Mouse (Mus musculus): ENCODE data around the gene Atrnl1. TPM values are rescaled to one million over a fixed set of nuclear protein-coding genes. Genes with fewer than 3 reads are reported as not detected.
A peak's percentile ranks its signal among the peaks of the same experiment; 100 is the strongest.

Atrnl1 gene
- polyA plus RNA-seq, 1 experiment from 2014 or later = 8.2 TPM

DNA sequence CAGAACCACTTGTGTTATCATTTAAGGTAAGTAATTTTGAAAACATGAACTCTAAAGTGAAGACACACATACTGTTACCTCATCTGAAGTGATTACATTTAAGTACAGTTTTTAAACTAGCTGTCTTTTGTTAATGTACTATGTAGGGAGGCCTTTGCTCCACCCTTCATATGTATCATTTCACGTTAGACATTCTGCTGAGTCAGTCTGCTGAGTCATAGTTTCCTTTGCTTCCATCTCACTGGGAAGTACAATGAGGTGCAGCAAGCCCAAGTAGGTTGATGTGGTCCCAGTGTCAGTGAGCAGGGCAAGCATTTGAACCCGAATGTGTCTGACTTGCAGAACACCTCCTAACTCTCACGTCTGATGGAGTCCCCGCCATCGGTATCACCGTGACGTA lies 271.1 kb downstream of the Atrnl1 start:
- no peaks in the 10 kb centered on the region for H3K9me3 ChIP-seq
- no peak overlapping the region for H3K4me2 ChIP-seq
- H3K27me3 ChIP-seq = no peaks in the 10 kb centered on the region
- no peak overlapping the region for H3K4me3 ChIP-seq (replicated peaks)
- no peaks in the 10 kb centered on the region for H3K36me3 ChIP-seq
- ATAC-seq (ENCODE audit: insufficient number of reproducible peaks, insufficient read depth, low FRiP score, low TSS enrichment, low read depth) = no peak
- no peaks in the 10 kb centered on the region for H3K4me1 ChIP-seq (replicated peaks)
- H3K27ac ChIP-seq = no peak overlapping the region
- H3K9ac ChIP-seq (replicated peaks) = no peak overlapping the region
- 93% methylated on average over 7 of the region's 7 CpGs for WGBS

DNA sequence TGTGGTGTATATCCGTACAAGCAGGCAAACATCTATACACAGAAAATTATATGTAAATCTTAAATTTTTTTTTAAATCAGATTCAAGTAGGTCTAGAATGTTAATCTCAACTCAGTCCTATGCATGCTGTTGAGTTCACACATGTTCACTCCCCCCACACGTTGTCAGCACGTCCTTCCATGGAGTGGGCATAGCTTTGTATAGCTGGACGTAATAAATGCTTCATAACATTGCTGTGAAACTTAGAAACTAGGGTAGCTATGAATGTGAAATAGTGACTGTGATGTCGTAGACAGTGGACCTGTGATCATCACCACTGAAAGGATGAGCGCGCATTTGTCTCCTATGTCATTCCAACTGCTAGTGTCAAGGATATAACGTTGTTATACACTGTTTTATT lies 278.0 kb downstream of the Atrnl1 start:
- H3K4me3 ChIP-seq (replicated peaks) = no peak overlapping the region
- H3K27ac ChIP-seq = no peak overlapping the region
- ATAC-seq (ENCODE audit: insufficient number of reproducible peaks, insufficient read depth, low FRiP score, low TSS enrichment, low read depth) = no peak
- no peaks in the 10 kb centered on the region for H3K27me3 ChIP-seq
- H3K4me2 ChIP-seq = no peak overlapping the region
- no peak overlapping the region for H3K9ac ChIP-seq (replicated peaks)
- WGBS = 90% methylated on average over 8 of the region's 8 CpGs
- H3K36me3 ChIP-seq = no peaks in the 10 kb centered on the region
- no peaks in the 10 kb centered on the region; the same call in 1 of the 2 replicates for H3K4me1 ChIP-seq (replicated peaks)
- no peaks in the 10 kb centered on the region for H3K9me3 ChIP-seq

GRCm38 (mm10) chr19:57889741-57890140 lies 278.9 kb downstream of the Atrnl1 start:
- Histone ChIP-seq H3K9me3 (no peaks in the 10 kb centered on the region), H3K4me3 (replicated peaks) (no peak overlapping the region), H3K36me3 (no peaks in the 10 kb centered on the region), H3K4me2 (no peak overlapping the region), H3K9ac (replicated peaks) (no peak overlapping the region), H3K4me1 (replicated peaks) (no peaks in the 10 kb centered on the region; the same call in 1 of the 2 replicates), H3K27ac (no peak overlapping the region), H3K27me3 (no peaks in the 10 kb centered on the region)
- WGBS = 67% methylated on average over 3 of the region's 3 CpGs
- no peak for ATAC-seq (ENCODE audit: insufficient number of reproducible peaks, insufficient read depth, low FRiP score, low TSS enrichment, low read depth)

DNA sequence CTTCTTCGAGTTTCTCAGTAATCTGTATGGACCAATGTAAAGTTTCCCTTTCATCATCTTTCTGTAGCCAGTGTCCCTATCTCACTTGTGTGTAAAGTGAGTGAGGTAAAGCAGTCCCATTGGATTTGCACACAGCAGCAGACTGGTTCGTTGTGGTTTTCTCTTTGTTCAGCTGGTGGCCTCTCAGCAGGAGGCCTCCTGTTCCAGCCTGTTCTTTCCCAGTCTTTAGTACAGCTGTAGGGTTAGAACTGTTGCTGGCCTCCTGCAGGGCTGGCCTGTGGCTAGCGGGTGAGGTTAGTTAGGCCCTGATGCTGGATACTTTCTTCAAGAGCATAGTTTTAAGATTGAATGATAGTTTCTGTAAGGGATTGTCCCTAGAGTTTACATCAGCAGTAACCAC lies 280.1 kb downstream of the Atrnl1 start:
- Histone ChIP-seq H3K9me3 (no peaks in the 10 kb centered on the region), H3K4me1 (replicated peaks) (no peaks in the 10 kb centered on the region; the same call in 1 of the 2 replicates), H3K4me3 (replicated peaks) (no peak overlapping the region), H3K36me3 (no peaks in the 10 kb centered on the region), H3K27ac (peak overlapping the region; percentile 25; the same call in 1 of the 2 replicates), H3K4me2 (no peak overlapping the region), H3K27me3 (no peaks in the 10 kb centered on the region), H3K9ac (replicated peaks) (no peak overlapping the region)
- no peak for ATAC-seq (ENCODE audit: insufficient number of reproducible peaks, insufficient read depth, low FRiP score, low TSS enrichment, low read depth)
- WGBS = 48% methylated on average over 3 of the region's 3 CpGs

- ATAC-seq (ENCODE audit: insufficient number of reproducible peaks, insufficient read depth, low FRiP score, low TSS enrichment, low read depth) = no peak
- 27% methylated on average over 1 of the region's 1 CpGs for WGBS
- no peak overlapping the region for H3K4me3 ChIP-seq (replicated peaks)
- H3K27me3 ChIP-seq = no peaks in the 10 kb centered on the region
- H3K4me1 ChIP-seq (replicated peaks) = no peaks in the 10 kb centered on the region; the same call in 1 of the 2 replicates
- H3K9me3 ChIP-seq = no peaks in the 10 kb centered on the region
- H3K4me2 ChIP-seq = no peak overlapping the region
- no peaks in the 10 kb centered on the region for H3K36me3 ChIP-seq
- H3K9ac ChIP-seq (replicated peaks) = no peak overlapping the region
- no peak overlapping the region for H3K27ac ChIP-seq
Observed at GRCm38 (mm10) chr19:57894191-57894590, 283.4 kb downstream of the Atrnl1 start.

- Histone ChIP-seq H3K9ac (replicated peaks) (no peak overlapping the region), H3K4me3 (replicated peaks) (no peak overlapping the region), H3K9me3 (no peaks in the 10 kb centered on the region), H3K4me2 (no peak overlapping the region), H3K4me1 (replicated peaks) (no peaks in the 10 kb centered on the region), H3K27ac (no peak overlapping the region), H3K27me3 (no peaks in the 10 kb centered on the region), H3K36me3 (no peaks in the 10 kb centered on the region)
- 82% methylated on average over 1 of the region's 1 CpGs for WGBS
- no peak for ATAC-seq (ENCODE audit: insufficient number of reproducible peaks, insufficient read depth, low FRiP score, low TSS enrichment, low read depth)
Observed at GRCm38 (mm10) chr19:57900037-57900436, 289.2 kb downstream of the Atrnl1 start.

DNA sequence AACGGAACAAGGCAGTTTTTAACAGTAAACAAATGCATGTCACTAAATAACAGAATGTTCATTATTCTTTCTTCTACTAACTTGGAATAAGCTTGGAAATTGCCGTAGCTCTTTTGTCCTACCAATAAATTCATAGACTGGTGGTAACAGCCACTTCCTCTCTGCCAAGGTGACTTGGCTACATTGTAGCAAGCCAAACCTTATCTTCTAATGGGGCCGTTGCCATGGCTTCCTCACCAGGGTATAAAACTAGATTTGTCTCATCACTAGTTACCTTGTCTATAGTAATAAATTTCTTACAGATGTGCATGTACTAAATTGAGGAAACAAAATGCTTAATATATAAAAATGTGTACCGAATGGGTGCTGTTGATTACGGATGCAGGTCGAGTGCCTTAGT lies 298.6 kb downstream of the Atrnl1 start:
- 88% methylated on average over 6 of the region's 6 CpGs for WGBS

GRCm38 (mm10) chr19:57910650-57911049 lies 299.8 kb downstream of the Atrnl1 start:
- Histone ChIP-seq H3K27me3 (no peaks in the 10 kb centered on the region), H3K9ac (replicated peaks) (no peak overlapping the region), H3K27ac (no peak overlapping the region), H3K9me3 (no peaks in the 10 kb centered on the region), H3K4me2 (no peak overlapping the region), H3K36me3 (no peaks in the 10 kb centered on the region), H3K4me1 (replicated peaks) (0 out of 2 replicates have a peak, but pooled peaks cover 2% of the 10 kb centered on the region), H3K4me3 (replicated peaks) (no peak overlapping the region)
- WGBS = 87% methylated on average over 6 of the region's 6 CpGs
- no peak for ATAC-seq (ENCODE audit: insufficient number of reproducible peaks, insufficient read depth, low FRiP score, low TSS enrichment, low read depth)

More for the DNA sequence above, 298.6 kb downstream of the Atrnl1 start:
- no peak for ATAC-seq (ENCODE audit: insufficient number of reproducible peaks, insufficient read depth, low FRiP score, low TSS enrichment, low read depth)
- Histone ChIP-seq H3K9ac (replicated peaks) (no peak overlapping the region), H3K27ac (no peak overlapping the region), H3K4me3 (replicated peaks) (no peak overlapping the region), H3K4me2 (no peak overlapping the region), H3K4me1 (replicated peaks) (0 out of 2 replicates have a peak, but pooled peaks cover 2% of the 10 kb centered on the region), H3K27me3 (no peaks in the 10 kb centered on the region), H3K9me3 (no peaks in the 10 kb centered on the region), H3K36me3 (no peaks in the 10 kb centered on the region)

- Histone ChIP-seq H3K4me3 (replicated peaks) (no peak overlapping the region), H3K9me3 (peaks cover 9% of the 10 kb centered on the region; the same call in 1 of the 2 replicates), H3K27ac (no peak overlapping the region), H3K27me3 (no peaks in the 10 kb centered on the region), H3K4me2 (no peak overlapping the region), H3K4me1 (replicated peaks) (no peaks in the 10 kb centered on the region), H3K9ac (replicated peaks) (no peak overlapping the region), H3K36me3 (no peaks in the 10 kb centered on the region)
- WGBS = 58% methylated on average over 6 of the region's 6 CpGs
- no peak for ATAC-seq (ENCODE audit: insufficient number of reproducible peaks, insufficient read depth, low FRiP score, low TSS enrichment, low read depth)
Observed at GRCm38 (mm10) chr19:57916325-57916724, 305.5 kb downstream of the Atrnl1 start.

- Histone ChIP-seq H3K4me1 (replicated peaks) (peaks cover 8% of the 10 kb centered on the region), H3K36me3 (no peaks in the 10 kb centered on the region), H3K9ac (replicated peaks) (no peak overlapping the region), H3K27me3 (no peaks in the 10 kb centered on the region), H3K27ac (no peak overlapping the region), H3K4me3 (replicated peaks) (no peak overlapping the region), H3K4me2 (no peak overlapping the region), H3K9me3 (peaks cover 9% of the 10 kb centered on the region; the same call in 1 of the 2 replicates)
- WGBS = 77% methylated on average over 5 of the region's 5 CpGs
- no peak for ATAC-seq (ENCODE audit: insufficient number of reproducible peaks, insufficient read depth, low FRiP score, low TSS enrichment, low read depth)
Observed at GRCm38 (mm10) chr19:57922991-57923390, 312.2 kb downstream of the Atrnl1 start.

GRCm38 (mm10) chr19:57924856-57925255 lies 314.0 kb downstream of the Atrnl1 start:
- no peaks in the 10 kb centered on the region for H3K27me3 ChIP-seq
- H3K4me1 ChIP-seq (replicated peaks) = peaks cover 8% of the 10 kb centered on the region
- 59% methylated on average over 8 of the region's 8 CpGs for WGBS
- ATAC-seq (ENCODE audit: insufficient number of reproducible peaks, insufficient read depth, low FRiP score, low TSS enrichment, low read depth) = no peak
- H3K36me3 ChIP-seq = no peaks in the 10 kb centered on the region
- H3K27ac ChIP-seq = no peak overlapping the region
- H3K9ac ChIP-seq (replicated peaks) = no peak overlapping the region
- no peak overlapping the region for H3K4me2 ChIP-seq
- no peak overlapping the region for H3K4me3 ChIP-seq (replicated peaks)
- H3K9me3 ChIP-seq = peaks cover 9% of the 10 kb centered on the region; the same call in 1 of the 2 replicates

DNA sequence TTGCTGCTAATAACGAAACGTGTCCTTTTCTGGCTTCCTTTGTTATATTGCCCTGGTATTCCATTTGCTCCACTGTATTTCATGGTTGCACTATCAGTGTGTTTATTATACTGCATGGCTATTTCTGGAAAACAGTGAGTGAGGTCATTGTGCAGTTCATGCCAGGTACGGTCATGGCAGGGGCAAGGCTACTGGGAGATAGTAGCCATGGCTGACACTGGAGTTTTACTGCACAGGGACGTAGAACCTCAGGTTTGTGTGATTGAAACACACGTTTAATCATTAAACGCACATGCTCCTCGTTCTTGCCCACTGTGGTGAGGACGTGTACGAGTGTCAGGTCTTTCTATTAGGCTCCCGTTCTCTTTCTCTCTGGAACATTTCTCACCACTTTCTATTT lies 314.8 kb downstream of the Atrnl1 start:
- 82% methylated on average over 10 of the region's 10 CpGs for WGBS
- Histone ChIP-seq H3K36me3 (no peaks in the 10 kb centered on the region), H3K27ac (no peak overlapping the region), H3K4me2 (no peak overlapping the region), H3K4me3 (replicated peaks) (no peak overlapping the region), H3K9me3 (peaks cover 3% of the 10 kb centered on the region; the same call in 1 of the 2 replicates), H3K9ac (replicated peaks) (no peak overlapping the region), H3K27me3 (no peaks in the 10 kb centered on the region), H3K4me1 (replicated peaks) (peaks cover 8% of the 10 kb centered on the region)
- ATAC-seq (ENCODE audit: insufficient number of reproducible peaks, insufficient read depth, low FRiP score, low TSS enrichment, low read depth) = no peak
